15 mouse cellular contexts compared by ENCODE assay signal in genomic region chr15:101241853-101242252, GRCm38 (mm10). TPM values are rescaled to one million over a fixed set of nuclear protein-coding genes. Genes with fewer than 3 reads are reported as not detected.
DNase-seq lines count a peak whose midpoint lies in the region; ATAC-seq lines count a peak whose summit lies in the region.
"Had no signal": no experiment of that assay in that cellular context is flagged by ENCODE, and none has a peak within 500 bp of the region (broad histone marks: within the 10 kb centered on the region; RNA-seq: fewer than 3 reads in every experiment).

No protein-coding gene starts in this region.

- no peak overlapping the region for H3K9ac ChIP-seq in hindbrain, embryonic 11.5 days (ENCODE audit: low read depth, low read length)
- H3K9ac ChIP-seq: liver, embryonic 15.5 days had no signal

- peak; percentile 63 to 79 for DNase-seq in gastrocnemius, adult 8-10 months (ENCODE audit: low spot score in 2 of 2)
- no peak for DNase-seq in gastrocnemius, postnatal 36 days
- no peak for DNase-seq in hindbrain, embryonic 10.5 days (ENCODE audit: low spot score)
- DNase-seq in hindbrain, embryonic 11.5 days (ENCODE audit: low spot score), result no peak
- no peak for DNase-seq in urinary bladder, adult 2 months (ENCODE audit: low spot score)
- DNase-seq in right cerebral cortex, postnatal 36 days (ENCODE audit: low spot score in 2 of 2), result no peak
- DNase-seq: adrenal gland, adult 2 months; B cell, adult 2 months; cerebellum, postnatal 10 days had no signal

- WGBS in hindbrain, embryonic 10.5 days, result 68% methylated on average over 9 of the region's 9 CpGs
- 68% methylated on average over 9 of the region's 9 CpGs for WGBS in hindbrain, embryonic 11.5 days

- H3K4me1 ChIP-seq in hindbrain, embryonic 10.5 days (replicated peaks), result peaks cover 35% of the 10 kb centered on the region
- no peaks in the 10 kb centered on the region for H3K4me1 ChIP-seq in hindbrain, embryonic 11.5 days (replicated peaks; ENCODE audit: control insufficient read depth, insufficient read depth, low read length)
- peaks cover 74% of the 10 kb centered on the region for H3K4me1 ChIP-seq in megakaryocyte, embryonic 14.5 days

- peaks cover 20% of the 10 kb centered on the region for H3K27me3 ChIP-seq in hindbrain, embryonic 10.5 days (ENCODE audit: insufficient read depth, poor library complexity, severe bottlenecking)
- H3K27me3 ChIP-seq in hindbrain, embryonic 11.5 days (ENCODE audit: control insufficient read depth, insufficient read depth, low read length), result peaks cover 3% of the 10 kb centered on the region; the same call in 1 of the 2 replicates
- peaks cover 17% of the 10 kb centered on the region for H3K27me3 ChIP-seq in megakaryocyte, embryonic 14.5 days (replicated peaks)
- H3K27me3 ChIP-seq: hindbrain, embryonic 15.5 days had no signal

- no peak overlapping the region for H3K4me2 ChIP-seq in hindbrain, embryonic 11.5 days (replicated peaks; ENCODE audit: low read depth, low read length)

- no peaks in the 10 kb centered on the region for H3K36me3 ChIP-seq in hindbrain, embryonic 10.5 days
- no peaks in the 10 kb centered on the region for H3K36me3 ChIP-seq in hindbrain, embryonic 11.5 days (ENCODE audit: control insufficient read depth, insufficient read depth, low read length)
- no peaks in the 10 kb centered on the region for H3K36me3 ChIP-seq in megakaryocyte, embryonic 14.5 days (replicated peaks; ENCODE audit: low read length)
- H3K36me3 ChIP-seq: hindbrain, embryonic 15.5 days; liver, embryonic 15.5 days had no signal

- no peaks in the 10 kb centered on the region for H3K9me3 ChIP-seq in hindbrain, embryonic 10.5 days
- no peaks in the 10 kb centered on the region for H3K9me3 ChIP-seq in hindbrain, embryonic 11.5 days (ENCODE audit: control insufficient read depth, low read length)
- no peaks in the 10 kb centered on the region for H3K9me3 ChIP-seq in megakaryocyte, embryonic 14.5 days
- H3K9me3 ChIP-seq: hindbrain, embryonic 15.5 days; liver, embryonic 15.5 days had no signal

- ATAC-seq in hindbrain, embryonic 11.5 days (ENCODE audit: low FRiP score), result no peak
- no peak for ATAC-seq in megakaryocyte, adult 5-6 weeks (ENCODE audit: poor library complexity, severe bottlenecking)

- H3K4me3 ChIP-seq in hindbrain, embryonic 10.5 days, result no peak overlapping the region
- no peak overlapping the region for H3K4me3 ChIP-seq in hindbrain, embryonic 11.5 days (ENCODE audit: low read depth, low read length)
- H3K4me3 ChIP-seq in megakaryocyte, embryonic 14.5 days (replicated peaks), result peak overlapping the region; percentile 67
- H3K4me3 ChIP-seq: erythroblast, embryonic 14.5 days; hindbrain, embryonic 15.5 days; liver, embryonic 15.5 days had no signal

- H3K27ac ChIP-seq in hindbrain, embryonic 10.5 days, result 0 out of 2 replicates have a peak overlapping the region, but pooled peaks have one; percentile 6
- no peak overlapping the region for H3K27ac ChIP-seq in hindbrain, embryonic 11.5 days (ENCODE audit: low read depth, low read length)
- H3K27ac ChIP-seq: hindbrain, embryonic 15.5 days; liver, embryonic 15.5 days had no signal

- intact Hi-C loops in gastrocnemius, postnatal 36 days (cut with DNase I), result loop anchor here (2.0 kb wide), 1 partner anchor 41 kb away; no protein-coding TSS in a partner anchor

RNA-seq across cellular contexts. Expression of gene Nr4a1, which starts 12.2 kb away (rescaled TPM):
- total RNA-seq in gastrocnemius, adult 8-10 months (2022), result 100 to 1,000 TPM; 114 to 232 (median 117) TPM
- total RNA-seq in gastrocnemius, postnatal 36 days (2021), result 100 to 1,000 TPM; 152 to 202 TPM
- 4.8 and 5.1 TPM in 2 replicates for polyA plus RNA-seq in hindbrain, embryonic 10.5 days (2016; fragmentation: Nextera tagmentation; extraction: Ambion mirVana)
- 2.2 and 2.9 TPM in 2 replicates for polyA plus RNA-seq in hindbrain, embryonic 11.5 days (2014; fragmentation: Nextera tagmentation; extraction: Ambion mirVana)
- 2.9 and 6.8 TPM in 2 replicates for polyA plus RNA-seq in megakaryocyte, embryonic 14.5 days (2012; ENCODE audit: insufficient read depth, low replicate concordance)
- total RNA-seq in megakaryocyte, adult 5-6 weeks (2015), result 42.1 and 45.0 TPM in 2 replicates
- 37.0 TPM in 2 replicates for total RNA-seq in megakaryocyte, adult 5-6 weeks (2017)
- polyA plus RNA-seq in urinary bladder, adult 2 months (2012; rRNA removed), result 11.7 and 12.4 TPM in 2 replicates

RNA-seq across cellular contexts. Expression of gene Grasp, which starts 17.9 kb away (rescaled TPM):
- 1 to 10 TPM; 3.0 to 5.4 (median 4.4) TPM for total RNA-seq in gastrocnemius, adult 8-10 months (2022)
- total RNA-seq in gastrocnemius, postnatal 36 days (2021), result 1 to 10 TPM; 5.7 to 6.3 TPM
- 5.5 and 5.8 TPM in 2 replicates for polyA plus RNA-seq in hindbrain, embryonic 10.5 days (2016; fragmentation: Nextera tagmentation; extraction: Ambion mirVana)
- 4.5 and 5.0 TPM in 2 replicates for polyA plus RNA-seq in hindbrain, embryonic 11.5 days (2014; fragmentation: Nextera tagmentation; extraction: Ambion mirVana)
- polyA plus RNA-seq in megakaryocyte, embryonic 14.5 days (2012; ENCODE audit: insufficient read depth, low replicate concordance), result 0.47 TPM in 1 of 2 replicates, not detected in the other
- 0.16 and 0.30 TPM in 2 replicates for total RNA-seq in megakaryocyte, adult 5-6 weeks (2015)
- total RNA-seq in megakaryocyte, adult 5-6 weeks (2017), result 0.29 and 0.85 TPM in 2 replicates
- polyA plus RNA-seq in urinary bladder, adult 2 months (2012; rRNA removed), result 8.7 and 9.7 TPM in 2 replicates

RNA-seq across cellular contexts. Expression of gene Atg101, which starts 42.2 kb away (rescaled TPM):
- total RNA-seq in gastrocnemius, adult 8-10 months (2022), result 10 to 100 TPM; 28.6 to 35.4 (median 31.8) TPM
- 10 to 100 TPM; 30.6 to 32.6 TPM for total RNA-seq in gastrocnemius, postnatal 36 days (2021)
- polyA plus RNA-seq in hindbrain, embryonic 10.5 days (2016; fragmentation: Nextera tagmentation; extraction: Ambion mirVana), result 79.0 and 82.1 TPM in 2 replicates
- 66.5 and 69.6 TPM in 2 replicates for polyA plus RNA-seq in hindbrain, embryonic 11.5 days (2014; fragmentation: Nextera tagmentation; extraction: Ambion mirVana)
- polyA plus RNA-seq in megakaryocyte, embryonic 14.5 days (2012; ENCODE audit: insufficient read depth, low replicate concordance), result 36.9 and 65.9 TPM in 2 replicates
- 8.2 and 12.1 TPM in 2 replicates for total RNA-seq in megakaryocyte, adult 5-6 weeks (2015)
- 53.3 and 58.0 TPM in 2 replicates for total RNA-seq in megakaryocyte, adult 5-6 weeks (2017)
- polyA plus RNA-seq in urinary bladder, adult 2 months (2012; rRNA removed), result 40.5 and 54.0 TPM in 2 replicates

RNA-seq across cellular contexts. Expression of gene 6030408B16Rik, which starts 51.2 kb away (rescaled TPM):
- not detected for total RNA-seq in gastrocnemius, adult 8-10 months (2022)
- under 1 TPM; 0.23 to 0.44 TPM for total RNA-seq in gastrocnemius, postnatal 36 days (2021)
- 0.27 and 0.39 TPM in 2 replicates for polyA plus RNA-seq in hindbrain, embryonic 10.5 days (2016; fragmentation: Nextera tagmentation; extraction: Ambion mirVana)
- polyA plus RNA-seq in hindbrain, embryonic 11.5 days (2014; fragmentation: Nextera tagmentation; extraction: Ambion mirVana), result 0.17 and 0.25 TPM in 2 replicates
- polyA plus RNA-seq in megakaryocyte, embryonic 14.5 days (2012; ENCODE audit: insufficient read depth, low replicate concordance), result 2.1 TPM in 1 of 2 replicates, not detected in the other
- not detected in 2 replicates for total RNA-seq in megakaryocyte, adult 5-6 weeks (2015)
- total RNA-seq in megakaryocyte, adult 5-6 weeks (2017), result not detected in 2 replicates
- polyA plus RNA-seq in urinary bladder, adult 2 months (2012; rRNA removed), result 2.2 and 3.5 TPM in 2 replicates
- total RNA-seq: megakaryocyte progenitor cell, adult 5-6 weeks had no signal
- polyA plus RNA-seq: erythroblast, embryonic 14.5 days; hindbrain, embryonic 15.5 days had no signal

Comparison
In these comparisons a context has a peak if more than half of its experiments do, and no peak if none do; other contexts are left out.
1. DNase-seq: peak in gastrocnemius, adult 8-10 months (2 of 2); none in gastrocnemius, postnatal 36 days (0 of 2), hindbrain, embryonic 10.5 days (single experiment), hindbrain, embryonic 11.5 days (single experiment), urinary bladder, adult 2 months (single experiment) and right cerebral cortex, postnatal 36 days (0 of 2).